Mouse (Mus musculus) embryonic facial prominence, embryonic 11.5 days (tissue): ENCODE measurements around the gene Tssk3. TPM values are rescaled to one million over a fixed set of nuclear protein-coding genes. Genes with fewer than 3 reads are reported as not detected.
"Not testable (repeated sequence)": the region's sequence is repeated elsewhere in the genome, so short reads cannot be mapped to it uniquely, and the experiment has no call there.

Source experiments
- ATAC-seq: fragments of 200-750 bp; cut with Nextera tagmentation; replicated peaks from 2 replicates; pipeline ENCODE4 v1.8.0; 2017; ENCODE audit warnings: low read depth; ENCODE audit not compliant: insufficient number of reproducible peaks, low FRiP score, low TSS enrichment
- DNase-seq: peaks from one replicate; pipeline ENCODE4 v3.0.0-alpha.2; 2015; ENCODE audit warnings: low spot score
- H3K27ac ChIP-seq: fragments of 300-500 bp; sonication (generic); replicated peaks from 2 replicates; pipeline ENCODE4 v1.5.1; 2014; ENCODE audit warnings: mild to moderate bottlenecking, low read depth, low read length, control low read depth
- H3K27me3 ChIP-seq: fragments of 300-500 bp; sonication (generic); 2 replicates; pipeline ENCODE4 v1.6.1; 2014; ENCODE audit warnings: mild to moderate bottlenecking, low read length, moderate library complexity, mixed read lengths; ENCODE audit not compliant: control insufficient read depth, insufficient read depth
- H3K36me3 ChIP-seq: fragments of 300-500 bp; sonication (generic); replicated peaks from 2 replicates; pipeline ENCODE4 v1.6.1; 2014; ENCODE audit warnings: low read depth, mild to moderate bottlenecking, low read length, moderate library complexity, mixed read lengths; ENCODE audit not compliant: control insufficient read depth, insufficient read depth
- H3K4me1 ChIP-seq: fragments of 300-500 bp; sonication (generic); 2 replicates; pipeline ENCODE4 v1.6.1; 2014; ENCODE audit warnings: low read length, mixed read lengths; ENCODE audit not compliant: control insufficient read depth, insufficient read depth
- H3K4me2 ChIP-seq: fragments of 300-500 bp; sonication (generic); 2 replicates; pipeline ENCODE4 v1.6.1; 2014; ENCODE audit warnings: low read depth, mild to moderate bottlenecking, control low read depth, low read length, moderate library complexity
- H3K4me3 ChIP-seq: fragments of 300-500 bp; sonication (generic); 2 replicates; pipeline ENCODE4 v1.5.1; 2014; ENCODE audit warnings: low read depth, low read length, control low read depth
- H3K9ac ChIP-seq: fragments of 300-500 bp; sonication (generic); replicated peaks from 2 replicates; pipeline ENCODE4 v1.6.1; 2014; ENCODE audit warnings: mild to moderate bottlenecking, control low read depth, low read length
- H3K9me3 ChIP-seq: fragments of 300-500 bp; sonication (generic); replicated peaks from 2 replicates; pipeline ENCODE4 v1.6.1; 2016; ENCODE audit warnings: mild to moderate bottlenecking, low read length, inconsistent platforms, mixed read lengths; ENCODE audit not compliant: control insufficient read depth
- WGBS: fragments of 180-500 bp; shearing (Covaris S2); extraction: QIAGEN DNeasy Blood & Tissue Kit; methylation state at CpG from one replicate; pipeline ENCODE4 v1.1.7; 2014; 5-methylcytosine and 5-hydroxymethylcytosine counted together
- polyA plus RNA-seq: library from polyadenylated mRNA; unstranded; fragments of >200 nt; fragmentation: Nextera tagmentation; extraction: Ambion mirVana; gene quantifications from 2 replicates; pipeline ENCODE4 v1.2.1, GENCODE M21; 2014

Gene Tssk3
- polyA plus RNA-seq, 1 experiment from 2014 or later = not detected

DNA sequence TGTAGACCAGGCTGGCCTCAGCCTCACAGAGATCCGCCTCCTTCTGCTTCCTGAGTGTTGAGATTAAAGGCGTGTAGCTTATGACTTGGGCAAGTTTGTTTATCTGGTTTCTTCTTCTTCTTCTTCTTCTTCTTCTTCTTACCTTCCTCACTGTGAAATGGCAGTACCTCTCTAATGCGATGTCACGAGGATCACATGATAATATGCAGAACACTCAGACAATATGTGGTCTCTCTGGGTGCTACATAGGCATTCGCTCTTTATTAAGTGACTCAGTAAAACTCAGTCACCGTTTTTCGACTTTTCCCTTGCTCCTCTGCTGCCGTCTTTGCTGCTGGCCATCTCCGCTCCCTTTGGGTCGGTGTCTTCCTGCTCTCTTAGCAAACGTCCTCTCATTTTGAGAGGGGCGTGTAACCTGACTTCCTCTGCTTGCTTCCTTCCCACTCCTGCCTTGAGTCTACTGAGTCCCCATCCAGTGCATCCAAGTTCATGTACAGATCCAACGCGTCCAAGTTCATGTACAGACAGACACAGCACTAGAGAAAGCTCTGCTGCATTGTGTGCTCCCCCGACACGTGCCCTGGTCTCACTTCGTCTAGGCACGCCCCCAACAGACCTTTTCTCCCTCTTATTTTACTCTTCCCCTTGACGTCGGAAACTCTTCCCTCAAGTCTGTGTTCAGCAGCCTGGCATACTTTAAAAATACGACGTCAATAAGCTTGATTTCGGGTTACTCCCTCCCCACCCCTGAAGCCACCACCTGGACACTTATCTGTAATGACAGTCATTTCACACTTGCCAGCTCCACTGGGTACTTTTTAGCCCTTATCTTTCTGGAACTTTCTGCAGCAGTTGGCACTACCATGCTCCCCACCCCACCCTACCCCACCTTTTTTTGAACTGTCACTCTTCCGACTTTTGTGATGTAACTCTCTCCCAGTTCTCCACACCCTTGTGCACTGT is 27.4 kb downstream of the Tssk3 start:
- Histone ChIP-seq H3K27me3 (no peaks in the 10 kb centered on the region), H3K4me2 (no peak overlapping the region), H3K9me3 (no peaks in the 10 kb centered on the region), H3K27ac (no peak overlapping the region), H3K4me1 (no peaks in the 10 kb centered on the region), H3K36me3 (peaks cover 3% of the 10 kb centered on the region), H3K4me3 (no peak overlapping the region), H3K9ac (no peak overlapping the region)
- WGBS = 87% methylated on average over 24 of the region's 24 CpGs
- no peak for DNase-seq
- no peak for ATAC-seq

DNA sequence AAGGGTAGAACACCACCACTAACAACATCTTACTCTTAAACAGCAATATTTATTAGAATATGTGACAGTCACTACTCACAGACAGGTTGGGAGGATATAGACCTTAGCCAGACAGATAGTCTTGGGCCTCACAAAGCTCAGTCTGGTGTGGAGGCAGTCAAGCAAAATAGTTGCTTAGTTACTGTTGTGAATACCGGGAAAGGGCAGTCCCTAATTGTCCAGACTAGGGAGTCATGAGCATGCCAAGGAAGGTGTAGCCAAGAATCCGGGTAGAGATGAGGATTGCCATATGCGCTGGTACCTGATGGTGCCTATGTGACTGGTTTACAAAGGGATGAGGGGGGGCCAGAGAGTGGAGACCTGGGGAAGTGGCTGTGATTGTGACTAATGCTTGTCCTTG is 28.7 kb downstream of the Tssk3 start:
- ATAC-seq (no peak), DNase-seq (no peak)
- peaks cover 3% of the 10 kb centered on the region for H3K36me3 ChIP-seq
- H3K27ac ChIP-seq = no peak overlapping the region
- WGBS = 43% methylated on average over 3 of the region's 3 CpGs
- peak overlapping the region; percentile 74 for H3K4me3 ChIP-seq
- H3K9ac ChIP-seq = peak overlapping the region; percentile 61
- H3K4me2 ChIP-seq = peak overlapping the region; percentile 76
- no peaks in the 10 kb centered on the region for H3K4me1 ChIP-seq
- H3K9me3 ChIP-seq = no peaks in the 10 kb centered on the region
- no peaks in the 10 kb centered on the region for H3K27me3 ChIP-seq

DNA sequence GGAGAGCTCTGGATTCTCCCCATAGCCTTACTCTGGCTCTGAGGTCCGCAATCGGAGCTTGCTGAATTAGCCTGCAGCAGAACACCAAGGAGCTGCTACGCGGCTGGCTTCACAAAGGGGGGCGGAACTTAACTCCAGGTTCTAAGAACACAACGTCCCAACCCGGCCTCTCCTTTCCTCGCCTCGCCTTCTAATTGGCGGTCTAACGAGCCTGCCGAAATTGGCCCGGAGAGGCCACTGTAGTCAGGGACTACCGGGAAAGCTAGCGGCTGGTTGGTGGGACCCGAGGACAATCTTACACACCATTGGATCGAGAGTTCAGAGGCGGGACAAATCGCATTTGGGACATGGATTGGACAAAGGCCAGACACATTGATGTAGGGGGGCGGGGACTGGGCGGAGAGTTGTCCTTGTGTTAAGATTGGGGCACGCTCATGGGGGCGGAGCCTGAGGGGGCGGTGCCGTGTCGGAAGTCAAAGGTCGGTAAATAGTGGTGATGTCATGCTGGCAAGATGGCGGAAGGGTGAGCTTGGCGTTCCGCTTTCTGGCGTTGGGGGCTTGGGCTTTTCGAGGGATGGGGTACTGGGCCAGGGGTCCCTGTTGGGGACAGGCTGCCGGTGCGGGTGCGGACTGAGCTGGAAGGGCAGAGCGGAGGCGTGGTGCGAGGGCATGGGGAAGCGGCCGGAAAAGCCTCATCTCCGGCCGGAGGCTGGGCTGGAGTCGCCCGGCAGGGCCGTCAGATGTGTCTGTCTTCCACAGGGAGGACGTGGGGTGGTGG is 29.4 kb downstream of the Tssk3 start, which contains the start of gene Bsdc1:
Bsdc1 (plus strand) TSS at position 399 of the 778 bp plus-strand sequence.
- peak within 1 kb of the TSS; percentile 76 for H3K4me2 ChIP-seq
- H3K4me1 ChIP-seq = no peaks in the 10 kb centered on the region
- H3K9me3 ChIP-seq = no peaks in the 10 kb centered on the region
- H3K4me3 ChIP-seq = peak within 1 kb of the TSS; percentile 74
- H3K27ac ChIP-seq = peak within 1 kb of the TSS; percentile 63
- peak; percentile 100 for DNase-seq
- under 1% methylated on average over 45 of the region's 46 CpGs for WGBS
- ATAC-seq = peak; percentile 98
- H3K9ac ChIP-seq = peak within 1 kb of the TSS; percentile 61
- no peaks in the 10 kb centered on the region for H3K27me3 ChIP-seq
- H3K36me3 ChIP-seq = peaks cover 2% of the 10 kb centered on the region

DNA sequence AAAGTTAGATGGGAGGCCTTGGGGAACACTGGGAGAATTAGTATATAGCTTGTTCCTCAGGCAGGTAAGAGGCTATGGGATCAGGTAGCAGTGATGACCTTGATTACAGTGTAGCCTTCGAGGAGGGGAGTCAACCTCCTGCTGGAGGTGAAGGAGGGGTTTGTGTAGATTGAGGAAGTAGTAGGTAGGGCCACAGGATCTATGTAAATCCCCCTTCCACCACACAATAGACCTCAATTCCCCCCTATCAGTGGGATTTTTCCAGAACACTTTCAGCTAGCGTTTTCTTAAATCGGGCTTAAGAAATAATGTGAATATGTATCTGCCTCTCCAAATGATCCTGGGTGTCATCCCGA is 30.0 kb downstream of the Tssk3 start:
- Histone ChIP-seq H3K4me2 (peak overlapping the region; percentile 58), H3K4me3 (peak overlapping the region; percentile 28), H3K9me3 (no peaks in the 10 kb centered on the region), H3K4me1 (no peaks in the 10 kb centered on the region), H3K27me3 (no peaks in the 10 kb centered on the region), H3K9ac (peak overlapping the region; percentile 45), H3K27ac (peak overlapping the region; percentile 63), H3K36me3 (no peaks in the 10 kb centered on the region)
- DNase-seq = no peak
- under 1% methylated on average over 4 of the region's 4 CpGs for WGBS
- peak; percentile 16; the same call in 1 of the 2 replicates for ATAC-seq

DNA sequence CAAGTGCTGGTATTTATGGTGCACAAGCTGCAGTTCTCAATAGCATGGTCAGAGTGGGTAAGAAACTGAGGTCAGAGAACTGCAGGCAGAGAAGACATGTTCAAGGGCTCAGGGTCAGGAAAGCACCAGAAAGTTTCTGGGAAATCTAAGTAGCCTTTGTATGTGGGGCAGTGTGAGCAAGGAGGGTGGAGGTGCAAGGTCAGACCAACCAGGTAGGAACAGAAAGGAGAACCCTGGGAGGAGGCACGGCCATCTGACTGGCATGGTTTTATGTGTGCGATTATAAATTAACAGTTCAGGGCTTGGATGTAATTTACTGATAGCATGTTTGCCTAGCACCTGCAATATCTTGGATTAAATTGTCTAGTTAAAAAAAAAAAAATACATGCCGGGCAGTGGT is 31.1 kb downstream of the Tssk3 start:
- ATAC-seq = no peak
- H3K27ac ChIP-seq = no peak overlapping the region
- H3K4me2 ChIP-seq = no peak overlapping the region
- H3K9ac ChIP-seq = no peak overlapping the region
- no peak overlapping the region for H3K4me3 ChIP-seq
- 86% methylated on average over 3 of the region's 3 CpGs for WGBS
- no peaks in the 10 kb centered on the region for H3K27me3 ChIP-seq
- no peaks in the 10 kb centered on the region for H3K9me3 ChIP-seq
- no peaks in the 10 kb centered on the region for H3K36me3 ChIP-seq
- DNase-seq = no peak
- H3K4me1 ChIP-seq = no peaks in the 10 kb centered on the region

DNA sequence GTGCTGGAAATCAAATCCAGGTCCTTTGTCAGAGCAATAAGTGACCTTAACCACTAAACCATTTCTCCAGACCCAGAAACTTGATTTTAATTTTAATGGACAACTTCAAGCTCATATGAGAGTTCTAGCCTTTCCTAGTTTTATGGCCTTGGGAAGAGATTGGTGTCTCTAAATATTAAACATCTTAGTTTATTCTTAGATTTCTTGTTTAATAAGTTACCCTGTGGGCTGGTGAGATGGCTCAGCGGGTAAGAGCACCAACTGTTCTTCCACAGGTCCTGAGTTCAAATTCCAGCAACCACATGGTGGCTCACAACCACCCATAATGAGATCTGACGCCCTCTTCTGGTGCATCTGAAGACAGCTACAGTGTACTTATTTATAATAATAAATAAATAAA is 33.5 kb downstream of the Tssk3 start:
- not testable (repeated sequence) for H3K9me3 ChIP-seq, H3K27ac ChIP-seq, H3K36me3 ChIP-seq, DNase-seq, H3K27me3 ChIP-seq, H3K9ac ChIP-seq, H3K4me1 ChIP-seq, ATAC-seq, H3K4me2 ChIP-seq, H3K4me3 ChIP-seq
- WGBS = 72% methylated on average over 2 of the region's 2 CpGs

DNA sequence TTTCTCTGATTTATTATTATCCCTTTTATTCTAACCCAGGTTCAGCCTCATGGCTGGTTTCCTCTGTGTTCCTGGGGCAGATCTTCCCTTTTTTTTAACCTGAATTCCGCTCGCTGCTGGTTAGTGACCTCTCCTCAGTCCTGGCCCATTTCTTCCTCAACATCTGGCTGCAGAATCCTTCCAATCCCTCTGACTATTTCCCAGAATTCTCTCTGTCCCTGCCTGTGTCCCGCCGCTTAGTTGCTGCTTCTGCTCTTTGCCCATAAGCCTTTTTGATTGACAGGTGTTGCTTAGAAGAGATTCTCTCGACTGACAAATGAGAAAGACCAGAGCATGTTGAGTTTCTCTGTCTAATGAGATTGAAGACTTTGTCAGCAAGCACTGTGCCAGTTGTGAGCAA is 34.7 kb downstream of the Tssk3 start:
- no peaks in the 10 kb centered on the region for H3K4me1 ChIP-seq
- no peak overlapping the region for H3K9ac ChIP-seq
- no peak for ATAC-seq
- 58% methylated on average over 5 of the region's 5 CpGs for WGBS
- DNase-seq = no peak
- no peak overlapping the region for H3K4me3 ChIP-seq
- no peak overlapping the region for H3K27ac ChIP-seq
- no peaks in the 10 kb centered on the region for H3K27me3 ChIP-seq
- no peaks in the 10 kb centered on the region for H3K9me3 ChIP-seq
- H3K4me2 ChIP-seq = no peak overlapping the region
- H3K36me3 ChIP-seq = no peaks in the 10 kb centered on the region

DNA sequence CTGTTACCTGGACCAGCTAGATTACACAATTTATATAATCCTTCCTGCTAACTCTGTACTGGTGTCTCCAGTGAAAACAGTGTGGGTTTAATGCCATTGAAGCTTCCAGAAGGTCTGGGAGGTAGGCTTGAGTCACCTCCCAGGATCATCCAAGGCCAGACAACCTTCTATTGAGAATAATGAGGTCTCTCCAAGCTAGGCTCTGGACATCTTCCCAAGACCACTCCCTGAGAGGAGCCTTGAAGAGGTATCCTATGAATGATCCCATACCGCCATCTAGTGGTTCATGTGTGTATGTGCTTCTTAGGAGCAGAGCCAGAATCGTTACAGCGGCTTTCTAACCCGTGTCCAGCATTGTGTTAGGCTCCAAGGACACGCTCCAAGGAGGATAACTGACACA is 35.6 kb downstream of the Tssk3 start:
- ATAC-seq = peak; percentile 86
- H3K27ac ChIP-seq = no peak overlapping the region

More for the DNA sequence above, 35.6 kb downstream of the Tssk3 start:
- DNase-seq = peak; percentile 92
- no peak overlapping the region for H3K4me2 ChIP-seq
- no peaks in the 10 kb centered on the region for H3K9me3 ChIP-seq
- H3K36me3 ChIP-seq = no peaks in the 10 kb centered on the region
- WGBS = 6% methylated on average over 5 of the region's 5 CpGs
- no peak overlapping the region for H3K9ac ChIP-seq
- H3K4me3 ChIP-seq = no peak overlapping the region
- H3K4me1 ChIP-seq = no peaks in the 10 kb centered on the region
- H3K27me3 ChIP-seq = no peaks in the 10 kb centered on the region
